Comparison of ENCODE assay signal across 8 mouse cellular contexts in genomic region chr5:25497720-25498345, GRCm38 (mm10). TPM values are rescaled to one million over a fixed set of nuclear protein-coding genes. Genes with fewer than 3 reads are reported as not detected.
DNase-seq lines count a peak whose midpoint lies in the region; ATAC-seq and TF ChIP-seq lines count a peak whose summit lies in the region.

No protein-coding gene starts in this region.

- peaks cover 8% of the 10 kb centered on the region for H3K36me3 ChIP-seq in megakaryocyte, embryonic 14.5 days (replicated peaks; ENCODE audit: low read length)
- H3K36me3 ChIP-seq in small intestine, adult 2 months (ENCODE audit: control insufficient read depth, insufficient read depth, low read length), result no peaks in the 10 kb centered on the region

- TF ChIP-seq POLR2A in small intestine, adult 2 months (IDR thresholded peaks at IDR 0.05; ENCODE audit: low read depth, low read length), result no peak

- no peak for ATAC-seq in megakaryocyte-erythroid progenitor cell, adult 5-6 weeks (replicated peaks; ENCODE audit: low FRiP score, low TSS enrichment, poor library complexity, severe bottlenecking)

- DNase-seq in ZHBTc4 (ENCODE audit: low read depth, low spot score), result peak; percentile 72
- peak; percentile 68 to 73 for DNase-seq in cerebellum, postnatal 14 days
- peak; percentile 15 to 41 for DNase-seq in frontal cortex, postnatal 25 days (ENCODE audit: low spot score in 2 of 2)
- DNase-seq in induced T-regulatory cell, adult 2 months (ENCODE audit: low read depth), result peak; percentile 61
- peak; percentile 9 to 78 for DNase-seq in left cerebral cortex, postnatal 10 days (ENCODE audit: extremely low spot score in 1 of 2, low spot score in 2 of 2)

- under 1% methylated on average over 78 of the region's 78 CpGs for WGBS in small intestine, adult 2 months

- no peak for TF ChIP-seq CTCF in small intestine, adult 2 months (IDR thresholded peaks at IDR 0.05; ENCODE audit: extremely low read depth, insufficient read length, insufficient replicate concordance, low read depth, low read length)

- H3K4me3 ChIP-seq in megakaryocyte, embryonic 14.5 days (replicated peaks), result peak overlapping the region; percentile 99
- peak overlapping the region; percentile 91 for H3K4me3 ChIP-seq in small intestine, adult 2 months (ENCODE audit: low read depth, low read length)

- intact Hi-C loops in left cerebral cortex, postnatal 10 days (cut with DNase I), result loop anchor here (5.0 to 10.0 kb wide), 2 partner anchors 76 to 337 kb away; no protein-coding TSS in a partner anchor

- no peaks in the 10 kb centered on the region for H3K9me3 ChIP-seq in megakaryocyte, embryonic 14.5 days

- H3K4me1 ChIP-seq in megakaryocyte, embryonic 14.5 days, result peaks cover 41% of the 10 kb centered on the region
- H3K4me1 ChIP-seq in small intestine, adult 2 months (ENCODE audit: control insufficient read depth, insufficient read depth, insufficient read length, low read length), result no peaks in the 10 kb centered on the region

- H3K27me3 ChIP-seq in megakaryocyte, embryonic 14.5 days (replicated peaks), result no peaks in the 10 kb centered on the region
- H3K27me3 ChIP-seq in small intestine, adult 2 months (ENCODE audit: control insufficient read depth, insufficient read depth, low read length), result no peaks in the 10 kb centered on the region

- peak overlapping the region; percentile 83 for H3K27ac ChIP-seq in small intestine, adult 2 months (ENCODE audit: insufficient read depth, low read depth, low read length)

RNA-seq across cellular contexts. Expression of gene Kmt2c, which starts 0.8 kb away (rescaled TPM):
- 10 to 100 TPM; 69.3 to 70.1 TPM for total RNA-seq in left cerebral cortex, postnatal 10 days (2021)
- polyA plus RNA-seq in megakaryocyte, embryonic 14.5 days (2012; ENCODE audit: insufficient read depth, low replicate concordance), result 2.2 and 7.1 TPM in 2 replicates
- polyA plus RNA-seq in small intestine, adult 2 months (2012; rRNA removed), result 5.1 and 9.3 TPM in 2 replicates
- 64.3 and 70.7 TPM in 2 replicates for total RNA-seq in megakaryocyte-erythroid progenitor cell, adult 5-6 weeks (2014; fragmentation: Nextera tagmentation)
- 25.8 and 41.6 TPM in 2 replicates for total RNA-seq in megakaryocyte-erythroid progenitor cell, adult 5-6 weeks (2017)

RNA-seq across cellular contexts. Expression of gene Cct8l1, which starts 18.0 kb away (rescaled TPM):
- under 1 TPM in 1 of 2 experiments, not detected in 1; 0.22 TPM for total RNA-seq in left cerebral cortex, postnatal 10 days (2021)
- not detected in 2 replicates for polyA plus RNA-seq in megakaryocyte, embryonic 14.5 days (2012; ENCODE audit: insufficient read depth, low replicate concordance)
- polyA plus RNA-seq in small intestine, adult 2 months (2012; rRNA removed), result not detected in 2 replicates
- total RNA-seq in megakaryocyte-erythroid progenitor cell, adult 5-6 weeks (2014; fragmentation: Nextera tagmentation), result not detected in 2 replicates
- not detected in 2 replicates for total RNA-seq in megakaryocyte-erythroid progenitor cell, adult 5-6 weeks (2017)
